Mouse (Mus musculus): ENCODE measurements around the gene Bcl2l12. TPM values are rescaled to one million over a fixed set of nuclear protein-coding genes. Genes with fewer than 3 reads are reported as not detected.
A peak's percentile ranks its signal among the peaks of the same experiment; 100 is the strongest.

Bcl2l12 gene
- polyA plus RNA-seq, 1 experiment from 2014 or later = 70.6 TPM

DNA sequence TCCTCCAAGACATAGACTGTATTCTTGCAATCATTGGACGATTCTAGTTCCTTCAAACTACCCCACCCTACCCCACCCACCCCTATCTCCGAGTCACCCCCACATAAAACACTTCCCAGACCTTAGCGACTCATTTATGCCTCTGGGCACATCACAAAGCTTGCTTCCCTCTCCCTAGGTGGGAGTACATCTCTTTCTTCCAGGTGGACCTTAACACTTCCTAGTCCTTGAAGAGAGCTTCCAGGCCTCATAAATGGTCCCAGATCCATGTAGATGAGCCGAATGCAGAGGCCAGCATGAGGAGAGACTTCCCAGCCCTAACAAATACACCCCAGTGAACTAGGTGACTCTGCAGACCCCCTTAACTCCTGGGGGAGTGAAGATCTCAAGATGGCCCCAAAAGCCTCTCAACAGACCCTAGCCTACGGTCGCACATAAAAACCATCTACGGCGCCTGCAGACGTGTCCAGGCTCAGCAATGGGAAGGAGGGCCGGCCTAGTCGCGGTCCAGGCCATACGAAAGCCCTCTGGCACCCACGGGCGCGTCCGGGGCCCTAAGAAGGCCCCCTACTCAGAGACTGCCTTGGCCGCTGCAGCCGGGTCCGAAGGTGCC is 16.9 kb upstream of the Bcl2l12 start:
- 1% methylated on average over 20 of the region's 20 CpGs for WGBS
- Histone ChIP-seq H3K9ac (ENCODE audit: low read length) (peak overlapping the region; percentile 93), H3K9me3 (ENCODE audit: control insufficient read depth, low read length) (no peaks in the 10 kb centered on the region), H3K36me3 (ENCODE audit: control insufficient read depth, insufficient read depth, low read length) (peaks cover 15% of the 10 kb centered on the region), H3K4me1 (replicated peaks; ENCODE audit: control insufficient read depth, insufficient read depth, low read length) (peaks cover 12% of the 10 kb centered on the region; the same call in 1 of the 2 replicates), H3K27me3 (ENCODE audit: control insufficient read depth, insufficient read depth, low read length) (no peaks in the 10 kb centered on the region), H3K4me3 (ENCODE audit: low read depth, low read length) (peak overlapping the region; percentile 96), H3K4me2 (ENCODE audit: low read depth, low read length, severe bottlenecking) (peak overlapping the region; percentile 79), H3K27ac (ENCODE audit: low read depth, low read length) (peak overlapping the region; percentile 19; the same call in 1 of the 2 replicates)
- DNase-seq (ENCODE audit: low spot score) (no peak), ATAC-seq (replicated peaks; ENCODE audit: low FRiP score) (no peak)

DNA sequence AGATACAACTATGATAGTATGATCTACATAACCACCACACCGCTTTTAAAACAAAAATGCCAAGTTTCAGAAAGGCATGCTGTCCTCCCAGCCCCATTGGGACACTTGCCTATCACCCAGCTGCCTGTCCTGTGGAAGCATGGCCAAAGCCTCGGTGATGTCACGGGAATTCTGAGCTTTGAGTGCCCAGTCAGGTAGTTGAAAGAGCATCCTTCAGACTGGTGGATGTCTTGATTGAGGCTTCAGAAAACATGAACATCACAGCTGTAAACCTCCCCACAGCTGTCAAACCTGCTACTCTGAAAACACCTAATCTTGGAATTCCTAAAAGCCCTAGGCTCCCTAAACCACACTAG is 15.6 kb upstream of the Bcl2l12 start:
- DNase-seq (ENCODE audit: low spot score) = no peak
- Histone ChIP-seq H3K4me2 (ENCODE audit: low read depth, low read length, severe bottlenecking) (no peak overlapping the region), H3K4me1 (replicated peaks; ENCODE audit: control insufficient read depth, insufficient read depth, low read length) (peaks cover 12% of the 10 kb centered on the region; the same call in 1 of the 2 replicates), H3K27me3 (ENCODE audit: control insufficient read depth, insufficient read depth, low read length) (no peaks in the 10 kb centered on the region), H3K36me3 (ENCODE audit: control insufficient read depth, insufficient read depth, low read length) (peaks cover 15% of the 10 kb centered on the region), H3K9ac (ENCODE audit: low read length) (no peak overlapping the region), H3K27ac (ENCODE audit: low read depth, low read length) (no peak overlapping the region), H3K9me3 (ENCODE audit: control insufficient read depth, low read length) (no peaks in the 10 kb centered on the region), H3K4me3 (ENCODE audit: low read depth, low read length) (no peak overlapping the region)
- 90% methylated on average over 3 of the region's 3 CpGs for WGBS
- ATAC-seq (replicated peaks; ENCODE audit: low FRiP score) = no peak

DNA sequence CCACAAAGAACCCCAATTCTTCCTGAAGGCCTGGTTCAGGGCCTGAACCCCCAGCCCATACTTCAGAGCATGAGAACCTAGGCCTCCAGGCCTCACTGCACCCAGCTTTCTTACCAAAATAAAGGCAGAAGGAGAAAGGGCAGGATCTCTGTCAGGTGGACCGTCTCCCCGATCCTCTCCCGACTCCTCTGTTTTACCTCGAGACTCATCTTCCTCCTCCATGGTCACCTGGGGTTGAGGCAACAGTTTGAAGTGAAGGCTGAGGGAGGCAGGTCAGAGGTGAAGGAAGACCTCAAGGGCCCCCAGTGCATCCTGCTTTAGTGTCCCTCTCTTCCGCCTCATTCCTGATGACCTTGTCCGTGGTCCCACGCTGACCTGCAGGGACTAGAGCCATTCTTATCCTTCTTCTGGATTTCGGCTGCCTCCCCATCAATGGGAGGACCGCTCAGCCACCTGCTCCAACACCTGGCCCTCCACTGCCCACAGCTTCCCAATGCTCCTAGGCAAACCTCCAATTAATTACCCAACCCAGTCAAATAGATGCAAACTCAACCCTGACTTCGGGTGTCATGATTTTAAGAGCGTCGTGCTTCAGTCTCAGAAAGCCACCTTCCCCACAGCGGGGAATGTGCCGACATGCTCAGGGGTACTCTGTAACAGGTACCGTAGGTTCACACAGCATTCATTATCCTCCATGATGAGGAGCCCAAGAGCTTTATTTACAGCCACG is 15.0 kb upstream of the Bcl2l12 start:
- DNase-seq (ENCODE audit: low spot score) (no peak), ATAC-seq (replicated peaks; ENCODE audit: low FRiP score) (no peak)
- peaks cover 15% of the 10 kb centered on the region for H3K36me3 ChIP-seq (ENCODE audit: control insufficient read depth, insufficient read depth, low read length)
- no peak overlapping the region for H3K9ac ChIP-seq (ENCODE audit: low read length)
- WGBS = 97% methylated on average over 16 of the region's 16 CpGs
- no peaks in the 10 kb centered on the region for H3K9me3 ChIP-seq (ENCODE audit: control insufficient read depth, low read length)
- no peak overlapping the region for H3K27ac ChIP-seq (ENCODE audit: low read depth, low read length)
- H3K4me2 ChIP-seq (ENCODE audit: low read depth, low read length, severe bottlenecking) = no peak overlapping the region
- peaks cover 12% of the 10 kb centered on the region; the same call in 1 of the 2 replicates for H3K4me1 ChIP-seq (replicated peaks; ENCODE audit: control insufficient read depth, insufficient read depth, low read length)
- no peaks in the 10 kb centered on the region for H3K27me3 ChIP-seq (ENCODE audit: control insufficient read depth, insufficient read depth, low read length)
- H3K4me3 ChIP-seq (ENCODE audit: low read depth, low read length) = no peak overlapping the region

DNA sequence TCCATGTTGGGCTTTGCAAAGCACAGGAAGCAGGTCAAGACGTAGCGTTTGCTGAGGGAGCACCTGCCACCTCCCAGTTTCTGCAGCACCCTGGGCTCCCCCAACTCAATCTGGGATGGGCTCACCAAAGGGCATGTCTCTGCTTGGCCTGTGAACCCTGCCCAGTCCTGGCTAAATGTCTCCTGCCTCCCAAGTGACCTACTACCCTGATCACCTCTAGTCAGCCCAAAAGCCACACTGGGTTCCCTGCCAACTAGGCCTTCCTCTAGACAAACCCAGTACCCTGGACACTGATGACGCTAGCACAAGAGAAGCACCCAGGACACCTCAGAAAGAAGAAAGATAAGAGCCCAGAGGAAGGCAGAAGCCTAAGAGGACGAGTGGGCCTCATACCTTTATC is 14.3 kb upstream of the Bcl2l12 start:
- peaks cover 7% of the 10 kb centered on the region; the same call in 1 of the 2 replicates for H3K4me1 ChIP-seq (replicated peaks; ENCODE audit: control insufficient read depth, insufficient read depth, low read length)
- H3K9me3 ChIP-seq (ENCODE audit: control insufficient read depth, low read length) = no peaks in the 10 kb centered on the region
- DNase-seq (ENCODE audit: low spot score) = no peak
- peaks cover 20% of the 10 kb centered on the region for H3K36me3 ChIP-seq (ENCODE audit: control insufficient read depth, insufficient read depth, low read length)
- H3K9ac ChIP-seq (ENCODE audit: low read length) = no peak overlapping the region
- 85% methylated on average over 4 of the region's 4 CpGs for WGBS
- no peak overlapping the region for H3K27ac ChIP-seq (ENCODE audit: low read depth, low read length)
- no peak overlapping the region for H3K4me3 ChIP-seq (ENCODE audit: low read depth, low read length)
- no peak for ATAC-seq (replicated peaks; ENCODE audit: low FRiP score)
- no peaks in the 10 kb centered on the region for H3K27me3 ChIP-seq (ENCODE audit: control insufficient read depth, insufficient read depth, low read length)
- H3K4me2 ChIP-seq (ENCODE audit: low read depth, low read length, severe bottlenecking) = no peak overlapping the region

DNA sequence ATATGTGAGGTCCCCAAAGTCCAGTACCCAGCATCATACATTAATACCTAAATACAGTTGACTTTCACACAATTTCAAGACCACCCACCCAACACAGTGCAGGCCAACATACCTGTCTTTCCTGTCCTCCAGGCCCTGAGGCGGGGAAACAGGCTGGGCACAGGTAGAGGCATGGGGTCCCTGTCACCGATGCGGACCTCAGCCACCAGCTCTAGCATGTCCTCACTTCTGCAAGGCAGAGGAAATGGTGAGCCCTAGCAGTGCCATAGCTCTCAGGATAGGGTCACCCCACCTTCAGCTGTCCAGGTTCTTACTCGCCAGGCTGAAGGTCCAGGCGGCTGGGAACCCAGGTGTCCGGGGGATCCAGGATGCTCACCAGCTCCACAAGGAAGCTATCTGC is 13.5 kb upstream of the Bcl2l12 start:
- Histone ChIP-seq H3K4me1 (replicated peaks; ENCODE audit: control insufficient read depth, insufficient read depth, low read length) (peaks cover 5% of the 10 kb centered on the region; the same call in 1 of the 2 replicates), H3K9ac (ENCODE audit: low read length) (no peak overlapping the region), H3K27me3 (ENCODE audit: control insufficient read depth, insufficient read depth, low read length) (no peaks in the 10 kb centered on the region), H3K4me3 (ENCODE audit: low read depth, low read length) (no peak overlapping the region), H3K9me3 (ENCODE audit: control insufficient read depth, low read length) (no peaks in the 10 kb centered on the region), H3K27ac (ENCODE audit: low read depth, low read length) (no peak overlapping the region), H3K4me2 (ENCODE audit: low read depth, low read length, severe bottlenecking) (no peak overlapping the region), H3K36me3 (ENCODE audit: control insufficient read depth, insufficient read depth, low read length) (peaks cover 27% of the 10 kb centered on the region)
- DNase-seq (ENCODE audit: low spot score) (no peak), ATAC-seq (replicated peaks; ENCODE audit: low FRiP score) (no peak)
- whole genome bisulfite sequencing = 96% methylated on average over 6 of the region's 6 CpGs

DNA sequence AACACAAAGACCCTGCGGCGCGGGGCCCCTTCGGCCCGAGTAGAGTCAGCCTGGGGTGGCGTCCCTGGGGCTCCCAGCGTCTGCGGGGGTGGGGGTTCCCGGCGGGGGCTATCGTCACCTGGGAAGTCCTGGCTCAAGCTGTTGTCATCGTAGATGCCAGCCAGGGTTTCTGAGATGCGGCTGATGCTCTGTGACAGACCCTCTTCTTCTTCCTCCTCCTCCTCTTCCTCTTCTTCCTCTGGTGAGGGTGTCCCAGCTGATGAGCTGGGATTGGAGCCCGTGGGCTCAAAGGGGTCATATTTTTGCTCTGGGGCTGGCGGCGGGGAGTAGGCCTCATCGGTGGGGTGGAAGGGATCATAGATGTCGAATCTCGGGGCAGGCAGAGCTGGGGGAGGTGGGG is 9.9 kb upstream of the Bcl2l12 start:
- no peaks in the 10 kb centered on the region for H3K9me3 ChIP-seq (ENCODE audit: control insufficient read depth, low read length)
- H3K4me1 ChIP-seq (replicated peaks; ENCODE audit: control insufficient read depth, insufficient read depth, low read length) = no peaks in the 10 kb centered on the region
- no peak for ATAC-seq (replicated peaks; ENCODE audit: low FRiP score)
- DNase-seq (ENCODE audit: low spot score) = no peak
- no peak overlapping the region for H3K27ac ChIP-seq (ENCODE audit: low read depth, low read length)
- no peak overlapping the region for H3K4me3 ChIP-seq (ENCODE audit: low read depth, low read length)
- no peak overlapping the region for H3K4me2 ChIP-seq (ENCODE audit: low read depth, low read length, severe bottlenecking)
- peaks cover 42% of the 10 kb centered on the region for H3K36me3 ChIP-seq (ENCODE audit: control insufficient read depth, insufficient read depth, low read length)
- 95% methylated on average over 19 of the region's 19 CpGs for WGBS
- no peak overlapping the region for H3K9ac ChIP-seq (ENCODE audit: low read length)
- H3K27me3 ChIP-seq (ENCODE audit: control insufficient read depth, insufficient read depth, low read length) = no peaks in the 10 kb centered on the region

DNA sequence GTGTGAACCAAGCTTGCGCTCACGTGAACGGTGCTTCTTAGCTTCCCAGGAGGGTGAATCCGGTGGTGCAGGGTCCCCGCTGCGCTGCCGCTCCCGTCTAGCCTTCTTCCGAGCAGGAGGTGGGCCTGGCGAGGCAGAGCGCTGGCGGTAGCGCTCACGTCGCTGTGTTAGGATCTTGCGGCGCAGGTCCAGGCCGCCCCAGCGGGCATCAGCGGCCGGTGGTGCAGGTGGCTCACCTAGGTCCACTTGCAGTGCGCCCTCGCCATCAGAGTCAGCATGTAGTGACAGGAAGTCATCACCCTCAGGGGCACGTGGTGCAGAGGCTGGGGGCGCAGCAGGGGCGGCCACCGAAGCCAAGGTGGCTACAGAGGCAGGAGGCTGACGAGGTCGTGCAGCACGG is 9.3 kb upstream of the Bcl2l12 start:
- Histone ChIP-seq H3K9ac (ENCODE audit: low read length) (no peak overlapping the region), H3K27me3 (ENCODE audit: control insufficient read depth, insufficient read depth, low read length) (no peaks in the 10 kb centered on the region), H3K4me1 (replicated peaks; ENCODE audit: control insufficient read depth, insufficient read depth, low read length) (no peaks in the 10 kb centered on the region), H3K36me3 (ENCODE audit: control insufficient read depth, insufficient read depth, low read length) (peaks cover 45% of the 10 kb centered on the region), H3K9me3 (ENCODE audit: control insufficient read depth, low read length) (no peaks in the 10 kb centered on the region), H3K27ac (ENCODE audit: low read depth, low read length) (no peak overlapping the region), H3K4me2 (ENCODE audit: low read depth, low read length, severe bottlenecking) (no peak overlapping the region), H3K4me3 (ENCODE audit: low read depth, low read length) (no peak overlapping the region)
- 95% methylated on average over 30 of the region's 30 CpGs for WGBS
- ATAC-seq (replicated peaks; ENCODE audit: low FRiP score) = no peak
- DNase-seq (ENCODE audit: low spot score) = no peak

DNA sequence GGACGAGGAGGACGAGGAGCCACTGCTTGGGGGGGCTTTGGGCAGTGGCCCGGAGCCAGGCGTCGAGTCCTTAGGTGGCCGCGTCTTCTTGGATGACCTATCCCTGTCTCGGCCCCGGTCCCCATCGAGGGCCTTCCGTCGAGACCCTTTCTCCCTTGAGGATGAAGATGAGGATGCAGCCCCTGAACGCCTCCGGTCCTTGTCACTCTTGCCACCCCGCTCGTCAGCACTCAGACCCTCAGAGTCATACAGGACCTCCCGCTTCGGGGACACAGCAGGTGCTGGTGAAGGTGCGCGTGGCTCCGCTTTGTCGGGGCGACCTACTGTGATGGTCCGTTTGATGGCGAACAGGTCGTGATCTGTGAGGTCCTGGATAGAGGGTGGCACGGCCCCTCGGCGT is 8.6 kb upstream of the Bcl2l12 start:
- DNase-seq (ENCODE audit: low spot score) (no peak), ATAC-seq (replicated peaks; ENCODE audit: low FRiP score) (no peak)
- no peaks in the 10 kb centered on the region for H3K9me3 ChIP-seq (ENCODE audit: control insufficient read depth, low read length)
- H3K4me2 ChIP-seq (ENCODE audit: low read depth, low read length, severe bottlenecking) = no peak overlapping the region
- no peak overlapping the region for H3K4me3 ChIP-seq (ENCODE audit: low read depth, low read length)
- peaks cover 43% of the 10 kb centered on the region for H3K36me3 ChIP-seq (ENCODE audit: control insufficient read depth, insufficient read depth, low read length)
- 95% methylated on average over 29 of the region's 29 CpGs for WGBS
- H3K4me1 ChIP-seq (replicated peaks; ENCODE audit: control insufficient read depth, insufficient read depth, low read length) = no peaks in the 10 kb centered on the region
- no peak overlapping the region for H3K9ac ChIP-seq (ENCODE audit: low read length)
- no peak overlapping the region for H3K27ac ChIP-seq (ENCODE audit: low read depth, low read length)
- no peaks in the 10 kb centered on the region for H3K27me3 ChIP-seq (ENCODE audit: control insufficient read depth, insufficient read depth, low read length)

DNA sequence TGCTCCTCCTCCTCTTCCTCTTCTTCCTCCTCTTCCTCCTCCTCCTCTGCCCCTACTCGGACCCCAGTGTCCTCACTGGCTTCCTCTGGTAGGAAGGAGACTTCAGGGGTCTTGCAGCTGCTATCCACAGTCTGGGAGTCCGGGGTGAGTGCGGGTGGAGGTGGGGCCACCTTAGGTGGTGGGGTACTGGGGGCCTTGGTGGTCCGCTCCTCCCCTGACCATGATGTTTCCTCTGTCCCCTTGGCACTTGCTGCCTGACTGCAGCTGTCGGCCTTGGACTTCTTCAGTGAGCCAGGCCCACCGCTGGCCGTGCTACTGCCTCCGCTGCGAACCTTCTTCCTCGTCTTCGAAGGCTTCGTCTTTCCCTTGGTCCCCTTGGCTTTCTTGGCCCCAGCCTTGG is 8.0 kb upstream of the Bcl2l12 start:
- Histone ChIP-seq H3K27me3 (ENCODE audit: control insufficient read depth, insufficient read depth, low read length) (no peaks in the 10 kb centered on the region), H3K4me1 (replicated peaks; ENCODE audit: control insufficient read depth, insufficient read depth, low read length) (no peaks in the 10 kb centered on the region), H3K9me3 (ENCODE audit: control insufficient read depth, low read length) (no peaks in the 10 kb centered on the region), H3K4me2 (ENCODE audit: low read depth, low read length, severe bottlenecking) (no peak overlapping the region), H3K27ac (ENCODE audit: low read depth, low read length) (no peak overlapping the region), H3K9ac (ENCODE audit: low read length) (no peak overlapping the region), H3K36me3 (ENCODE audit: control insufficient read depth, insufficient read depth, low read length) (peaks cover 43% of the 10 kb centered on the region), H3K4me3 (ENCODE audit: low read depth, low read length) (no peak overlapping the region)
- WGBS = 96% methylated on average over 12 of the region's 12 CpGs
- ATAC-seq (replicated peaks; ENCODE audit: low FRiP score) = no peak
- DNase-seq (ENCODE audit: low spot score) = no peak
